Mouse (Mus musculus) liver, postnatal 0 days (tissue): ENCODE measurements around the gene Hectd1. TPM values are rescaled to one million over a fixed set of nuclear protein-coding genes. Genes with fewer than 3 reads are reported as not detected.

ENCODE experiments used
- ATAC-seq: fragments of 200-750 bp; cut with Nextera tagmentation; 2 replicates; pipeline ENCODE4 v1.8.0; 2017; ENCODE audit warnings: mild to moderate bottlenecking, moderate library complexity
- DNase-seq: peaks from one replicate; pipeline ENCODE4 v3.0.0-alpha.2; 2016
- H3K27ac ChIP-seq: fragments of 300-500 bp; sonication (generic); 2 replicates; pipeline ENCODE4 v1.5.1; 2014; ENCODE audit warnings: antibody characterized with exemption, moderate library complexity, mild to moderate bottlenecking, low read depth
- H3K27me3 ChIP-seq: fragments of 300-500 bp; sonication (generic); 2 replicates; pipeline ENCODE4 v1.6.1; 2014; ENCODE audit warnings: low read length, control low read depth, mixed read lengths; ENCODE audit not compliant: insufficient read depth
- H3K36me3 ChIP-seq: fragments of 300-500 bp; sonication (generic); replicated peaks from 2 replicates; pipeline ENCODE4 v1.6.1; 2014; ENCODE audit warnings: mild to moderate bottlenecking, control low read depth, low read length, moderate library complexity, mixed read lengths; ENCODE audit not compliant: insufficient read depth
- H3K4me1 ChIP-seq: fragments of 300-500 bp; sonication (generic); 2 replicates; pipeline ENCODE4 v1.6.1; 2014; ENCODE audit warnings: antibody characterized with exemption, mild to moderate bottlenecking, control low read depth; ENCODE audit not compliant: insufficient read depth
- H3K4me2 ChIP-seq: fragments of 300-500 bp; sonication (generic); 2 replicates; pipeline ENCODE4 v1.6.1; 2014; ENCODE audit warnings: low read depth, mild to moderate bottlenecking, low read length, moderate library complexity, mixed read lengths
- H3K4me3 ChIP-seq: fragments of 300-500 bp; sonication (generic); 2 replicates; pipeline ENCODE4 v1.5.1; 2014; ENCODE audit warnings: low read depth, low read length
- H3K9ac ChIP-seq: fragments of 300-500 bp; sonication (generic); replicated peaks from 2 replicates; pipeline ENCODE4 v1.6.1; 2014; ENCODE audit warnings: mild to moderate bottlenecking, moderate library complexity
- H3K9me3 ChIP-seq: fragments of 300-500 bp; sonication (generic); 2 replicates; pipeline ENCODE4 v1.6.1; 2016; ENCODE audit warnings: mild to moderate bottlenecking, control low read depth, low read length, mixed read lengths
- CTCF ChIP-seq: sonication (generic); IDR thresholded peaks from 2 replicates; pipeline ENCODE4 v1.5.1; 2016; ENCODE audit warnings: antibody characterized with exemption, low read depth
- EP300 ChIP-seq: IDR thresholded peaks from 2 replicates; pipeline ENCODE4 v1.6.1; 2016; ENCODE audit warnings: antibody characterized with exemption, low read depth, mild to moderate bottlenecking
- WGBS: fragments of 180-500 bp; shearing (Covaris S2); extraction: QIAGEN DNeasy Blood & Tissue Kit; methylation state at CpG from one replicate; pipeline ENCODE4 v1.1.7; 2014; ENCODE audit not compliant: insufficient replicate concordance; 5-methylcytosine and 5-hydroxymethylcytosine counted together
- polyA plus RNA-seq: library from polyadenylated mRNA; unstranded; fragments of >200 nt; fragmentation: Nextera tagmentation; extraction: Ambion mirVana; gene quantifications from 2 replicates; pipeline ENCODE4 v1.2.1, GENCODE M21; 2015

Gene Hectd1
- polyA plus RNA-seq, 1 experiment from 2014 or later: 20.6 TPM

DNA sequence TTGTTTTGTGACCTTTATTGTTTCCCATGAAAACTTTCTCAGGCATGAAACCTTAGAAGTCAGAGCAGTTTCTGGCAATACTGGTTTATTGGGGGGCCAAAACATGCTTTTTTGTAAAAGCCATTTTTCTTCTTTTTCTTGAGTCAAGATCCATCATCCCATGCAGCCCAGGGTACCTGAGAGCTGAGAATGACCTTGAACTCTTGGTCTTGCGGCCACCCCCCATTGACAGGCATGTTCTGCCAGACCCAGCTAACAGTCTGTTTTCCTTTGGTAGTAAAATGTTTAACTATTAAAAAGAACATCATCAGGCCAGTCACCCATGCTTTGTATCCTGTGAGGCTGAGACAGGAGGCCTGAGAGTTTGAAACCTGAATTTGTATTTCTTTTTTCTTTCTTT lies 15.9 kb upstream of the Hectd1 start:
- Histone ChIP-seq H3K4me3 (0 out of 2 replicates have a peak overlapping the region, but pooled peaks have one; percentile 46), H3K9me3 (no peaks in the 10 kb centered on the region), H3K27ac (peak overlapping the region; percentile 94), H3K9ac (no peak overlapping the region), H3K4me2 (peak overlapping the region; percentile 66; the same call in 1 of the 2 replicates), H3K4me1 (peaks cover 48% of the 10 kb centered on the region), H3K36me3 (no peaks in the 10 kb centered on the region), H3K27me3 (no peaks in the 10 kb centered on the region)
- DNase-seq: peak; percentile 42
- TF ChIP-seq CTCF: no peak
- no peak for TF ChIP-seq EP300
- ATAC-seq: peak; percentile 27
- WGBS: 22% methylated on average over 1 of the region's 1 CpGs

DNA sequence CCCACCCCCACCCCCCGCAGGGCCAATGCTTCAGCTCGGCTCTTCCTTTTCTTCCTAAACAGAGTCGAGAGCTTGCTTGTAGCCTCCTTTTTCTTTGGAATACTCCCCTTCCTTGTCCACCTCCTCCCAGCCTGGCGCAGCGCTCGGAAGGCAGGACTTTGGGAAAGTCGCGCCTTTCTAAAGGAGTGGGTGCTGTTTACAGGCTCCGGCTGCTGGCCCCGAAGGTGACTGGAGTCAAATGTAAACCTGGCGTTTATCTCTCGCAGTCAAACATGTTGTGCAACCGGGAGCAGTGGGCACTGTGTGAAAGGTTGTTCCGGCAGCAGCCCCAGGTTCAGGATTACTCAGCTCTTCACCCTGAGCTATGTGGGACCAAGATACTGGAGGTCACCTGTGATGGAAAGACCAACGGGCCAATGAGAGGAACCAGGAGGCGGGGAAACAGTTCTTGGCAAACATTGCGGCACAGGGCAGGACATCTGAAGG lies 15.5 kb upstream of the Hectd1 start:
- Histone ChIP-seq H3K4me2 (peak overlapping the region; percentile 66), H3K27me3 (no peaks in the 10 kb centered on the region), H3K4me1 (peaks cover 44% of the 10 kb centered on the region), H3K9ac (peak overlapping the region; percentile 59), H3K36me3 (no peaks in the 10 kb centered on the region), H3K9me3 (no peaks in the 10 kb centered on the region), H3K27ac (peak overlapping the region; percentile 94), H3K4me3 (peak overlapping the region; percentile 46)
- ATAC-seq: peak; percentile 99
- WGBS: 1% methylated on average over 17 of the region's 17 CpGs
- DNase-seq: peak; percentile 95
- TF ChIP-seq EP300 (peak; percentile 91), CTCF (0 out of 2 replicates have a peak, but pooled peaks have one; percentile 2)

DNA sequence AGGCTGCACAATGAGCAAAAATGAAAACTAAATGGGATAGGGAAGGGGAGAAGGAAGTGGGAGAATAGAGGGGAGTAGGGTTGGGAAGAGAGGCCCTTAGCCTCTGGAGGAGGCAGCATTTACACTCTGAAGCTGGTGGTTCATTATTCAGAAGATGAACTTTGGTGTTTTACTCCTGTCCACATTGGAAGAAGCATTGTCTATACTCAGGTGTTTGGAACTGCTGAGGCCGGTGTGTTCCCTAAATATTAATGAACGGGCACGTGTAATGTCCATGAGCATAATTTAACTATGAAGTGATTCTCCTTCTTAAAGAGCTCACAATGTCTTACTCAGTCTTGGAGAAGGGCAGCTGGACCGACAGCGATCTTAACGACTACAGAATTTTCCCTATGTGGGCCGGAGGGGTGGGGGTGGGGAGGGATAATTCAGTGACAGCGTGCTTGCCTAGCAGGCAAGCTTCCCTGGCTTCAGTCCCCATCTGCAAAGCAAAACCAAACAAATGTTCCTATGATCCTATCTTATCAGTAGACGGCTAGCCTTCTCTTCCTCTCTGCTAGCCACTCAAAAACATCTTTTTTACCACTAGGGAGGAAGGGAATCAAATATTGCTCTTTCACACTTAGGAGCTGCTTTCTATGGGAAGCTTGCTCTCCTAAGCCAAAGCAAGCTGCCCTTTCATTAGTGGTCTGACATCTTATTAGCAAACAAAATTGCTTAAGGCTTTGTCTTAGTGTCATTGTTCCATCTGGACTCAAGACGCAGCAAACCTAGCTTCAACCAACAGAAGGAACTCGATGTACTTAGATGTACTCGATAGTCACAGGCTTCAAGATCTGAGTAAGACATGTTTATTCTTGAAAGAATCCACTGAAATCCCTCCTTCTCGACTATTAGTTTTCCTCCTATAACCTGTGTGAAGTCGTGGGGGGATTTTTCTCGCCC lies 14.5 kb upstream of the Hectd1 start:
- H3K4me1 ChIP-seq: peaks cover 36% of the 10 kb centered on the region
- no peaks in the 10 kb centered on the region for H3K9me3 ChIP-seq
- no peak for ATAC-seq
- no peaks in the 10 kb centered on the region for H3K27me3 ChIP-seq
- peak overlapping the region; percentile 59 for H3K9ac ChIP-seq
- H3K27ac ChIP-seq: peak overlapping the region; percentile 94
- peak overlapping the region; percentile 46 for H3K4me3 ChIP-seq
- peak overlapping the region; percentile 66 for H3K4me2 ChIP-seq
- DNase-seq: no peak
- H3K36me3 ChIP-seq: no peaks in the 10 kb centered on the region
- 33% methylated on average over 15 of the region's 15 CpGs for WGBS
- no peak for TF ChIP-seq CTCF
- peak; percentile 53 for TF ChIP-seq EP300

DNA sequence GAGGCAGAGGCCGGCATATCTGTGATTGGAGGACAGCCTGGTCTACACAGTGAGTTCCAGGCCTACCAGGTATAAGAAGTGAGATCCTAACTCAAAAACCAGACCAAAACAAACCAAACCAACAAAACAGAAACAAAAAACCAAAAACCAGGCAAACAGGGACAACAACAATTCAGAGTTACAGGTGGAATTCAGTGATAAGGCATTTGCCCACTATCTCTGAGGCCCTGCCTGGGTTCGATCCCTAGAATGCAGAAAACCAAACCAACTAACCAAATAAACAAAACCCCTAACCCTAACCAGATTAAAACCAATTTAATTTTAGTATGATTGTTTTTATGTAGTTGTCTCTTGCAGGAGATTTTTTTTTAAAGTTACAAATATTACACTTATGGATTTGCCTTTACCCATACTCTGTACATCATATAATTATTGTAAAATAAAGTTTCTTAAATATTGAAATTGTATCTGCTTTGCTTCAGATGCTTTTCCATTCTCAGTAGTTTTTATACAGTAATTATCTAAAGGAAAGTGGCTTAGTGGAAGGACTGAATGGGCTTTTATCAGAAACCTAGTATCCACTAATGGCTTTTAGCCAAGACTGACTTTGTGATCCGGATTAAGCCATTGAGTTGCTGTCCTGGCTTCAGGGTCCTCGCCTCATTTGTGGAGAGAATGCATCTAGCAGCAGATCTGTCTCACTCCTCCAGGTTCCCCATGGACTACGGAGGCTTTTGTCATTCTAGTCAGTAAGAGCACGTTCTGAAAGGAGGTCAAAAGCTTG lies 12.9 kb upstream of the Hectd1 start:
- ATAC-seq (peak; percentile 7), DNase-seq (no peak)
- Histone ChIP-seq H3K4me1 (peaks cover 36% of the 10 kb centered on the region), H3K27ac (peak overlapping the region; percentile 94), H3K4me2 (0 out of 2 replicates have a peak overlapping the region, but pooled peaks have one; percentile 5), H3K27me3 (no peaks in the 10 kb centered on the region), H3K4me3 (no peak overlapping the region), H3K9me3 (no peaks in the 10 kb centered on the region), H3K9ac (0 out of 2 replicates have a peak overlapping the region, but pooled peaks have one; percentile 35), H3K36me3 (no peaks in the 10 kb centered on the region)
- TF ChIP-seq EP300 (peak; percentile 97), CTCF (no peak)
- WGBS: 51% methylated on average over 6 of the region's 6 CpGs

DNA sequence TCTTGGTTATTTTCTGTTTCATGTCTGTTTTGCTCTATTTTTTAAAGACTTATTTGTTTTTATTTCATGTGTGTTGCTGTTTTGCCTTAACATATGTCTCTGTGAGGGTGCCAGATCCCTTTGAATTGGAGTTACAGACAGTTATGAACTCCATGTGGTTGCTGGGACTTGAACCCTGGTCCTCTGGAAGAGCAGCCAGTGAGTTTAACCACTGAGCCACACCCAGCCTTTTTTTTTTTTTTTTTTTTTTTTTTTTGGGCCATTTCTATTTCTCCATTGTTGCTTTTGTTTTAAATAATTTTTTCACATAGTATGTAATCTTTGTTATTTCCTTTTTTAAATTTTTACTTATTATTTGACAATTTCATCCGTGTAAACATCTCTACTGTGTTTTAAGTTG lies 10.5 kb upstream of the Hectd1 start:
- ATAC-seq: no peak
- Histone ChIP-seq H3K4me1 (peaks cover 28% of the 10 kb centered on the region), H3K4me2 (no peak overlapping the region), H3K27me3 (no peaks in the 10 kb centered on the region), H3K9me3 (no peaks in the 10 kb centered on the region), H3K27ac (no peak overlapping the region), H3K36me3 (no peaks in the 10 kb centered on the region), H3K4me3 (no peak overlapping the region), H3K9ac (no peak overlapping the region)
- 86% methylated on average over 1 of the region's 1 CpGs for WGBS
- TF ChIP-seq EP300: no peak
- no peak for TF ChIP-seq CTCF
- no peak for DNase-seq

DNA sequence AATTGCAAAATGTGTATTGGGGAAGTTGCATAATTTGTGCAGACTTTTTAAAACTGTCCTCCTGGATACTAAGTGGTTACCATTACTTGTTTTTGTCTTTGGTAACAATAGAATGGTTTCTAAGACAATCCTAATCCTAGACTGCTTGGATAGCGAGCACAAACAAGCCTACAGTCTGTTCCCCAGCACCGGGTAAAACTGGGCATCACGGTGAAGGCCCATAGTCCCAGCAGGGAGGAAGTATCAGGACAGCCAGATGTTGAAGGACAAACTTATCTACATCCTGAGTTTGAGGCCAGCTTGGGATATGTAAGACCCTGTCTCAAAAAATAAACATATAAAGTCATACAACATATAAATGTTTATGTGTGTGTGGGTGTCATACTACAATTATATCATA lies 5.9 kb upstream of the Hectd1 start:
- Histone ChIP-seq H3K4me1 (peaks cover 13% of the 10 kb centered on the region), H3K4me3 (no peak overlapping the region), H3K9me3 (no peaks in the 10 kb centered on the region), H3K9ac (no peak overlapping the region), H3K27me3 (no peaks in the 10 kb centered on the region), H3K36me3 (0 out of 2 replicates have a peak, but pooled peaks cover 5% of the 10 kb centered on the region), H3K4me2 (no peak overlapping the region), H3K27ac (no peak overlapping the region)
- WGBS: 28% methylated on average over 3 of the region's 3 CpGs
- TF ChIP-seq CTCF (no peak), EP300 (no peak)
- DNase-seq (no peak), ATAC-seq (no peak)
